Mouse (Mus musculus) Muller cell, postnatal 12 days (primary cell): ENCODE results near the gene Rogdi.
A peak's percentile ranks its signal among the peaks of the same experiment; 100 is the strongest.

Source experiments
- DNase-seq: peaks from one replicate; pipeline ENCODE4 v3.0.0-alpha.2; 2015; ENCODE audit errors: inconsistent ontology term

The Rogdi gene

DNA sequence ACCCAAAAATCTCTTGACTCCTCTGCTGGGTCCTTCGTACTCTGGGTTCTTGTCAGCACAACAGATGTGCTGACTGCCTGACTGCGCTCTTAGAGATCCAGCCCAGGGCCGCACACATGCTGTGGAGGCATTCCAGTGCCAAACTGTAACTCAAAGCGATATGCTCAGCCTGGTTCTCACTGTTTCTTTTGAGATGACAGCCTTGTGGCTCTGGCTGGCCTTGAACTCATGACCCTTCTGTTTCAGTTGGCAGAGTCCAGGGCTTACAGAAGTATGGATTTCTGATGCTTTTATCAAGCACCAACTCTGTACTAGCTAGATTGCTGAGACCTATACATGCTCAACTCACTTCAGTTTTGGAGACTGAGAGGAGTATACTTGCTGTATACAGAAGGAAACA is 20.1 kb downstream of the Rogdi start:
- no peak for DNase-seq

GRCm38 (mm10) chr16:4984717-4985116 is 28.6 kb downstream of the Rogdi start:
- DNase-seq, result no peak

DNA sequence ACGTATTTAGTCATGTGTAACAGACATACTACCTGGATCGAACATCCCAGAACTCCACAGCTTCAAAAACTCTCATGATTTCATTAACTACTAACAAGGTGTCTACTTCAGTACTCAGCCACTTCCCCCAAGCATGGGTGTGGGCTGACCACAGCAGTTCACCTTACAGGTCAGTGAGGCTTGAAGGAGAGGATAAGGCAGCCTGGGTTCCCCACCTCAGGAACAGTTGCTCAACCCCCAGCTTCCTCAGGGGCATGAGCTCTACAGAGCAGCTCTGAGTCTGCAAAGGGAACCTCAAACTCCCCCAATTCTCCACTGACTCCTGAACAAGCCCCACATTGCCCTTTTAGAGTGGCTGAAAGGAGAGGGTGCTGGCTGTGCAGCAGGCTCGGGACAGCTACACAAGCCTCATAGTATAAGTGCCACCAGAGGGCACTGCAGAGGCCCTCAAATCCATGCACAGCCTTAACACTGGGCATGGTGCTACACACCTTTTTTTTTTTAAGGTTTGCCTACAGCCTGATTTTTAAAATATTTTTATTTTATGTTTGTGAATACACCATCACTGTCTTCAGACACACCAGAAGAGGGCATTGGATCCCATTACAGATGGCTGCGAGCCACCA is 33.5 kb downstream of the Rogdi start:
- no peak for DNase-seq

- no peak for DNase-seq
Observed at GRCm38 (mm10) chr16:4978275-4979051, 34.9 kb downstream of the Rogdi start.

DNA sequence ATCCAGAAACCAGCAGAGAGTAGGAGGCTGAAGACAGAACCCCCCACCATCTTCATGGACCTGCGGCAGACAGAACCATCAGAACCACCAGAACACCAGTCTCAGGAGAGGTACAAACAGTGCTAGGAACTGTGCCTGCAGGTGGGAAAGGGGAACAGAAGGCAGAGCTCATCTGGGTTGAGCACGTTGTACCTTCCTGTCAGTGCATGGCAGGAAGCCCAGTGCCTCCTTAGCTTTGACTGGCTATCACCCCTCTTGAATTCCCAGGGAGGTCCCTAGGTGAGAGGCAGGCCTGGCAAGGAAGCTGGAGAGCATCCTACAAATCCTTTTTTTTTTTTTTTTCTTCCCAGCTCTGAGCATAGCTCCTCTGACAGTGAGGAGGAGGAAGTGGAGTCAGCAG is 37.2 kb downstream of the Rogdi start:
- no peak for DNase-seq

- no peak for DNase-seq
Observed at GRCm38 (mm10) chr16:4974521-4974920, 38.8 kb downstream of the Rogdi start.

GRCm38 (mm10) chr16:4971626-4972025 is 41.7 kb downstream of the Rogdi start:
- DNase-seq, result no peak

DNA sequence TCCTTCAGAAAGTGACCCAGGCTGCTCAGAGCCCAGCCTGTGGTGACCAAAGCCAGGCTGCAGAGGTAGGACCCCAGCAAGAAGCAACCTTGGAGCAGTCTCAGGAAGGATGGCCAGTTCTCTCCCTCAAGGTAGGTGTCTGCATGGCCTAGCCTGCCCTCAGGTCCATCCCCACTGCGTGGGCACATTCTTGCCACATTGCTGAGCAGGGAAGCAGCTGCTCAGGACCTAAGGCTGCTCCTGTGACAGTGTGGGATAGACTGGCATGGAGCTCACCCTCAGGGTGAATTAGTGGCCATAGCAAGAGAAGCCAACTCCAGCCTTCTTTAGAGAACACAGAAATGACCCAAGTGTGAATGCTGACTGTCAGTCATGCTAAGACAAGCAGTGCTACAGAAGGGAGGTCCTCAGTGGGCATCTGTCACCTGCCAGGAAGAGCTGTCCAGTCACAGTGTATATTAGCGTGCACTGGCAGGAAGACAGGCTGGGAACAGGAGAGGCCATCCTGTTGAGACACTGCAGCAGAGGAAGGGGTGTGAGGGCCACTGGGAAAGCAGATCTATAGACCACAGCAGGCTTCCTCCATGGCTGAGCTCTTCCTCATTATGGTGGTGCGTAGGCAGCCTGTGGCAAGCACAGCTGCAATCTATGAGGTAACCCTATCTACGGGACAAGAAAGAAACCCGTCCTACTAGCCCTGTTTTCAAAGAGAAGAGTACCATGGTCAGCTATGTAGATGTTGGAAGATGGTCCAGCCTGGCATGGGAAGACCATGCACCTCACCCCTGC is 44.1 kb downstream of the Rogdi start:
- DNase-seq, result no peak

- DNase-seq, result no peak
Observed at GRCm38 (mm10) chr16:4968426-4968825, 44.9 kb downstream of the Rogdi start.

DNA sequence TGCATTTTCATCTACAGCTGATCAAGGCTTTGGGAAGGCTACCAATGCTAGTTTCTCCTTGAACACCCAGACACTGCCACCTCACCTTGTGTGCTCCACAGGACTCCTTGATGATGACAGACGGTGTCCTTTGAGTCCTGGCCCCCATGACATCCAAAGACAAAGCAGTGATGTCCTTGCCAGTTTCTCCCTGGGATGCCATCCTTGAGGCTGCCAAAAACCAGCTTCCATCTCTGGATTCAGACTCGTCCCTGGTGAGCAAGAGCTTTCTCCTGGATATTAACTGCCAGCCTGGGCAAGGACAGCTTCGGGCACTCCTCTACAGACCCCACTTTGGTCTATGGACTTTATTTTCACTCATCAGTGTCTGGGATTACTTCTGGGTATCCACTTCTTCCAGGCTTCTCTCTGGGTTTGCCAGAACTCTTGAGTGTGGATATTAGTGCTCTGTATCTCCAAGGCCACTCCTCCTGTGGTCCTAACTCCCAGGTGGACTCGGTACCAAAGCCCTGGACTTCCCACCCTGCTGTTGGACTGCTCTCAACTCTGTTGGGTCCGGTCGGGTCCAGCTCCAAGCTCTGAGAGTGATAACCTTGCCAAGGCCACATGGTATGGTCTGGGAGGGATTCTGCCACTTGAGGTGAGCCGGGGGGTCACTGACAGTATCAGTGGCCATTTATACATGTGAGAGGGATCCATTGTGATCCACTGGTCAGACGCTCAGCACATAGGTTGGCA is 47.8 kb downstream of the Rogdi start:
- no peak for DNase-seq

DNA sequence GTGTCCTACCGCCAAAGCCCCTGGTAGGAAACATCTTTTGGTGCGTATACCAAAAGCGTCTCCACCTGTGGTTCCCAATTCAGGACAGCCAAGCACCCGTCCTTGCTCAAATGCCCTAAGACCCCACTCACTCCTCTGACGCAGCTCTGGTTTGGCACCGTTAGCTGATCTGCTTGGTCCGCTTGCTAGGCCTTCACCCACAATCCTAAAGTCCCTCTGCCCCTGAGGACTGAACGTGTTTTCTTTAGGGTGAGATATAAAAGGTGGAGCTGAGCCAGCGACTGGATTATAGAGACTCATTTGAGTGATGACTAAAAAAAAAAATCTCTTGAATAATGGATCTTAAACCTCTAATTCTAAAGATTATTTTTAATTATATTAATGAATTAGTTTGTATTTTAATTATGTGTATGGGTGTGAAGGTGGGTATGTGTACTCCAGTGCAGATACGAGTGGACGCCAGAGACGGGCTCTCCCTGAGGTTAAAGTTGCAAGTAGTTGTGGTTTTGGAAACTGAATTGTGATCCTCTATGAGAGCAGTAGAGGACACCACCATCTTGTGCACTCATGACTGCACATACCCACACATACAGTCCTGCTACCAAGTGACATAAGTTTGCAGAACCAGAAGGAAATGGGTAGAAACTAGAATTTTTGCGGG is 48.5 kb downstream of the Rogdi start:
- no peak for DNase-seq

DNA sequence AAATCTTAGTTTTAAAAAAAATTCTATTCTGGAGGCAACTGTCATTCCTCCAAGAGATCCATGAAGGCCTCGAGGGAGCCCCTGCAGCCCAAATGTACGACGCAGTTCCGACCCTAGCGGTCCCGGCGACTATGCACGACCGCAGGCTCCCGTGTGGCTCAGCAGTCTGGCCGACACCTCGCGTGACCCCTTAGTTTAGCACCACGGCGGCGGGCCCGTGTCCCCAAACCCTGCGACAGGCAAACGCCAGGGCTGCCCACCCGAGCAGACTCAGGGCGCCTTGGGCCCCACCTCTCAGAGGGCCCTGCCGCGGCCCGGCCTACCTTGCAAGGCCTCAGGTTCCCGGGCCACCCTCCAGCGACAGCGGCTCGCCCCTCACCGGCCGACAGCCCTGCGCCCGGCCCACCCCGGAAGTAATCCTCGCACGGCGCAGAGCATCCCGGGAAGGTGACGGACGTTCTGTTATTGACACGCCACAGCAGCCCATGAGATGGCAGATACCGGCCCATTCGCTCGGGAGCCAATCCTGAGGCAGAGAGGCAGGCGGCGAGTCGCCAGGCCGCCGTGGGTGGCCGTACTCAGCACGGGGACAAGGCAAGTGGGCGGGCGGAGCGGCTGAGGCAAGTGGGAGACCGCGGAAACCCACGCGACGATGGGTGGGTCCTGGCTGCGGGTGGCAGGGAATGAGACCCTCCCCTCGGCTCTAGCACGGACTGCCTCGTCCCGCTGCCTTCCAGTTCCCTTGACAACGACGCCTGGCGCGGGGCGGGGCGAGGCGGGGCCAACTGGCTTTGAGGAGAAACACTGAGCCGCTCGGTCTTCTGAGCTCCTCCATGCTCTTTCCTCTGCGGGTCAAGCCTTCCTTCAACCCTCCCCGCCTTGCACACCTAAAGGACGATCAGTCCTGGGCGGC is 49.3 kb downstream of the Rogdi start, which contains the start of gene Anks3:
Anks3 (minus strand) TSS at position 409 of the 913 bp plus-strand sequence.
- DNase-seq, result peak; percentile 99

GRCm38 (mm10) chr16:4963346-4963745 is 50.0 kb downstream of the Rogdi start:
- no peak for DNase-seq

DNA sequence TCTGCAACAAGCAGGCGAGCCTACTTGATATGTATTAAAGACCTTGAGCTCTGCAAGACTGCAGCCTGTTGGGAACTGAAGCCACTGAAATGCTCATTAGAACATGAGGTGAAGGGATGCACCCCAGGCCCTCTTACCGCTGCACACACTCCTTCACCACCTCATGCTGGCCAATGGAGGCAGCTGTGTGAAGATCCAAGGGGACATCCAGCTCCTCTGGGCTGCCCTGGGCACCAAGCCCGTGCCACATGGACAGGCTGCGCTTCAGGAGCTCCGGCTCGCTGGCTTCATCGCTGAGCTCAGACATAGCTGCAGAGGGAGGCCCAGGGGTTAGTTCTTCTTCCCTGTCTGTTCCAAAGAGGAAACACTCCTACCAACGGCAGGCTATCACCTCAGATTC is 53.1 kb downstream of the Rogdi start:
- no peak for DNase-seq
